Mouse (Mus musculus) MEL (cell line): ENCODE results near the gene Gemin5. TPM values are rescaled to one million over a fixed set of nuclear protein-coding genes. Genes with fewer than 3 reads are reported as not detected.

ENCODE experiments used
- DNase-seq: peaks from one replicate; pipeline ENCODE4 v3.0.0; 2011; ENCODE audit warnings: low read depth, low spot score
- H3K27ac ChIP-seq: 2 replicates; pipeline ENCODE4 v1.5.1; 2012; ENCODE audit warnings: low read depth, mild to moderate bottlenecking, control low read depth, low read length, moderate library complexity; ENCODE audit not compliant: control insufficient read depth
- H3K27me3 ChIP-seq, 2 experiments: fragments of 150-350 bp in 1 of 2; sonication (generic) in 1 of 2; 2 replicates each; pipeline ENCODE4 v1.6.1; 2012; ENCODE audit warnings: low read length in 2 of 2, mild to moderate bottlenecking in 2 of 2, improper control_type of control experiment in 1 of 2, moderate library complexity in 1 of 2; ENCODE audit not compliant: insufficient read depth in 2 of 2, control insufficient read depth in 1 of 2
- H3K36me3 ChIP-seq, 2 experiments: 2 replicates each; pipeline ENCODE4 v1.6.1; 2012 to 2014; ENCODE audit warnings: low read length in 2 of 2, improper control_type of control experiment in 1 of 2, inconsistent platforms in 1 of 2, mild to moderate bottlenecking in 1 of 2; ENCODE audit not compliant: insufficient read depth in 2 of 2, control insufficient read depth in 1 of 2
- H3K4me1 ChIP-seq, 2 experiments: fragments of 150-350 bp in 1 of 2; sonication (generic) in 1 of 2; 2 replicates each; pipeline ENCODE4 v1.6.1; 2012; ENCODE audit warnings: low read length in 2 of 2, improper control_type of control experiment in 1 of 2, mild to moderate bottlenecking in 1 of 2; ENCODE audit not compliant: insufficient read depth in 2 of 2, control insufficient read depth in 1 of 2
- H3K4me3 ChIP-seq, 2 experiments: fragments of 150-350 bp in 1 of 2; sonication (generic) in 1 of 2; 2 replicates each; pipeline ENCODE4 v1.5.1; 2012; ENCODE audit warnings: low read depth in 2 of 2, low read length in 2 of 2, mild to moderate bottlenecking in 2 of 2, moderate library complexity in 2 of 2, control low read depth in 1 of 2, improper control_type of control experiment in 1 of 2; ENCODE audit not compliant: control insufficient read depth in 1 of 2, insufficient read depth in 1 of 2
- H3K79me2 ChIP-seq: 2 replicates; pipeline ENCODE4 v1.6.1; 2012; ENCODE audit warnings: mild to moderate bottlenecking, low read length, moderate library complexity; ENCODE audit not compliant: control insufficient read depth, poor library complexity, insufficient read depth
- H3K9ac ChIP-seq: 2 replicates; pipeline ENCODE4 v1.6.1; 2012; ENCODE audit warnings: low read depth, mild to moderate bottlenecking, control low read depth, low read length, moderate library complexity; ENCODE audit not compliant: control insufficient read depth, poor library complexity, severe bottlenecking
- H3K9me3 ChIP-seq: fragments of 150-350 bp; sonication (generic); replicated peaks from 2 replicates; pipeline ENCODE4 v1.6.1; 2012; ENCODE audit warnings: mild to moderate bottlenecking, low read length, improper control_type of control experiment, moderate library complexity; ENCODE audit not compliant: insufficient read depth
- CHD1 ChIP-seq: IDR thresholded peaks from 2 replicates; pipeline ENCODE4 v1.6.1; 2012; ENCODE audit warnings: low read depth, mild to moderate bottlenecking, inconsistent platforms, low read length, improper control_type of control experiment
- CTCF ChIP-seq, 3 experiments: IDR thresholded peaks in 2 of 3; conservative IDR thresholded peaks in 1 of 3; 2 replicates each; pipeline ENCODE4 v1.5.1; 2011 to 2012; ENCODE audit warnings: low read length in 3 of 3, low read depth in 2 of 3, mild to moderate bottlenecking in 2 of 3, improper control_type of control experiment in 1 of 3, inconsistent platforms in 1 of 3, mixed read lengths in 1 of 3, moderate library complexity in 1 of 3; ENCODE audit not compliant: control insufficient read depth in 1 of 3, insufficient read depth in 1 of 3, poor library complexity in 1 of 3, severe bottlenecking in 1 of 3
- E2F4 ChIP-seq: IDR thresholded peaks from 2 replicates; pipeline ENCODE4 v1.6.1; 2011; ENCODE audit warnings: low read depth, low read length, improper control_type of control experiment, borderline replicate concordance
- ELF1 ChIP-seq: IDR thresholded peaks from 2 replicates; pipeline ENCODE4 v1.6.1; 2014; ENCODE audit warnings: low read depth, mild to moderate bottlenecking, inconsistent platforms, low read length, improper control_type of control experiment, moderate library complexity
- ETS1 ChIP-seq: IDR thresholded peaks from 2 replicates; pipeline ENCODE4 v1.6.1; 2012; ENCODE audit warnings: low read depth, mild to moderate bottlenecking, inconsistent platforms, low read length, improper control_type of control experiment, moderate library complexity
- HCFC1 ChIP-seq: IDR thresholded peaks from 2 replicates; pipeline ENCODE4 v1.6.1; 2012; ENCODE audit warnings: low read depth, mild to moderate bottlenecking, inconsistent platforms, low read length, improper control_type of control experiment, moderate library complexity
- JUND ChIP-seq: IDR thresholded peaks from 2 replicates; pipeline ENCODE4 v1.6.1; 2011; ENCODE audit warnings: low read depth, mild to moderate bottlenecking, improper control_type of control experiment, low read length
- MAX ChIP-seq: IDR thresholded peaks from 2 replicates; pipeline ENCODE4 v1.6.1; 2011; ENCODE audit warnings: low read length, improper control_type of control experiment
- MAZ ChIP-seq: IDR thresholded peaks from 2 replicates; pipeline ENCODE4 v1.6.1; 2012; ENCODE audit warnings: low read depth, mild to moderate bottlenecking, inconsistent platforms, low read length, improper control_type of control experiment
- MXI1 ChIP-seq: IDR thresholded peaks from 2 replicates; pipeline ENCODE4 v1.6.1; 2011; ENCODE audit warnings: mild to moderate bottlenecking, low read depth, low read length, improper control_type of control experiment
- MYC ChIP-seq: IDR thresholded peaks from 2 replicates; pipeline ENCODE4 v1.6.1; 2011; ENCODE audit warnings: low read depth, mild to moderate bottlenecking, low read length, improper control_type of control experiment, moderate library complexity
- NELFE ChIP-seq: IDR thresholded peaks from 2 replicates; pipeline ENCODE4 v1.6.1; 2011; ENCODE audit warnings: low read depth, low read length, improper control_type of control experiment
- NRF1 ChIP-seq: IDR thresholded peaks from 2 replicates; pipeline ENCODE4 v1.6.1; 2014; ENCODE audit warnings: low read depth, mild to moderate bottlenecking, inconsistent platforms, low read length, improper control_type of control experiment, moderate library complexity; ENCODE audit not compliant: poor library complexity, insufficient read depth, severe bottlenecking
- POLR2A ChIP-seq, 2 experiments: IDR thresholded peaks; 2 replicates each; pipeline ENCODE4 v1.6.1; 2011 to 2012; ENCODE audit warnings: low read length in 2 of 2, mild to moderate bottlenecking in 2 of 2, control low read depth in 1 of 2, improper control_type of control experiment in 1 of 2, low read depth in 1 of 2, moderate library complexity in 1 of 2; ENCODE audit not compliant: control insufficient read depth in 1 of 2, insufficient read depth in 1 of 2, poor library complexity in 1 of 2
- POLR2AphosphoS2 ChIP-seq: IDR thresholded peaks from 2 replicates; pipeline ENCODE4 v1.6.1; 2011; ENCODE audit warnings: low read length, improper control_type of control experiment
- POLR2AphosphoS5 ChIP-seq: IDR thresholded peaks from 2 replicates; pipeline ENCODE4 v1.6.1; 2012; ENCODE audit warnings: low read depth, borderline replicate concordance, mild to moderate bottlenecking, inconsistent platforms, low read length, moderate library complexity, mixed read lengths
- RAD21 ChIP-seq: IDR thresholded peaks from 2 replicates; pipeline ENCODE4 v1.6.1; 2011; ENCODE audit warnings: mild to moderate bottlenecking, low read depth, low read length, improper control_type of control experiment
- RCOR1 ChIP-seq: IDR thresholded peaks from 2 replicates; pipeline ENCODE4 v1.6.1; 2012; ENCODE audit warnings: low read depth, mild to moderate bottlenecking, inconsistent platforms, low read length, improper control_type of control experiment
- SIN3A ChIP-seq: IDR thresholded peaks from 2 replicates; pipeline ENCODE4 v1.6.1; 2012; ENCODE audit warnings: low read length, improper control_type of control experiment, inconsistent platforms
- TBP ChIP-seq: IDR thresholded peaks from 2 replicates; pipeline ENCODE4 v1.8.0; 2011; ENCODE audit warnings: low read depth, low read length, improper control_type of control experiment
- TCF12 ChIP-seq: IDR thresholded peaks from 2 replicates; pipeline ENCODE4 v1.6.1; 2014; ENCODE audit warnings: low read depth, mild to moderate bottlenecking, inconsistent platforms, low read length, improper control_type of control experiment, moderate library complexity
- UBTF ChIP-seq: IDR thresholded peaks from 2 replicates; pipeline ENCODE4 v1.6.1; 2012; ENCODE audit warnings: low read depth, mild to moderate bottlenecking, inconsistent platforms, low read length, improper control_type of control experiment, moderate library complexity, borderline replicate concordance; ENCODE audit not compliant: insufficient read depth
- USF1 ChIP-seq: IDR thresholded peaks from 2 replicates; pipeline ENCODE4 v1.6.1; 2014; ENCODE audit warnings: low read depth, mild to moderate bottlenecking, inconsistent platforms, low read length, improper control_type of control experiment, moderate library complexity
- USF2 ChIP-seq, 2 experiments: IDR thresholded peaks; 2 replicates each; pipeline ENCODE4 v1.6.1; 2011 to 2012; ENCODE audit warnings: improper control_type of control experiment in 2 of 2, low read length in 2 of 2, borderline replicate concordance in 1 of 2, inconsistent platforms in 1 of 2, low read depth in 1 of 2, mild to moderate bottlenecking in 1 of 2; ENCODE audit not compliant: insufficient read depth in 1 of 2
- ZC3H11A ChIP-seq: IDR thresholded peaks from 2 replicates; pipeline ENCODE4 v1.6.1; 2012; ENCODE audit warnings: low read depth, mild to moderate bottlenecking, inconsistent platforms, low read length, improper control_type of control experiment
- ZKSCAN1 ChIP-seq: IDR thresholded peaks from 2 replicates; pipeline ENCODE4 v1.6.1; 2012; ENCODE audit warnings: low read depth, mild to moderate bottlenecking, inconsistent platforms, low read length, improper control_type of control experiment, moderate library complexity
- ZMIZ1 ChIP-seq: IDR thresholded peaks from 2 replicates; pipeline ENCODE4 v1.6.1; 2012; ENCODE audit warnings: low read depth, mild to moderate bottlenecking, inconsistent platforms, low read length, improper control_type of control experiment, moderate library complexity
- ZNF384 ChIP-seq: IDR thresholded peaks from 2 replicates; pipeline ENCODE4 v1.6.1; 2012; ENCODE audit warnings: low read depth, mild to moderate bottlenecking, inconsistent platforms, low read length, improper control_type of control experiment
- polyA plus RNA-seq, 2 experiments: library from polyadenylated mRNA; stranded (reverse) in 1 of 2; unstranded in 1 of 2; fragments of >175 nt in 1 of 2; fragments of >200 nt in 1 of 2; gene quantifications; 2 replicates each; pipeline versions ENCODE4 v1.2.1 to v1.2.4; 2012; ENCODE audit warnings: low replicate concordance in 2 of 2, low read depth in 1 of 2; ENCODE audit not compliant: insufficient read length in 2 of 2, insufficient read depth in 1 of 2, missing spikeins in 1 of 2
- total RNA-seq: library from RNA; depleted of rRNA; stranded (reverse); fragments of 300-350 nt; gene quantifications from 2 replicates; pipeline ENCODE4 v1.2.3, GENCODE M21; 2012; rRNA removed

The Gemin5 gene
- total RNA-seq (68.7 and 71.9 TPM in 2 replicates), polyA plus RNA-seq (10 to 100 TPM; 46.5 to 52.5 TPM)

GRCm38 (mm10) chr11:58168167-58168915 lies at the start of gene Gemin5:
Gemin5 (minus strand) TSS chr11:58168539.
- Histone ChIP-seq H3K4me1 (peaks cover 4 to 8% of the 10 kb centered on the region in 2 experiments), H3K4me3 (peak within 1 kb of the TSS; percentile 82 to 86), H3K9ac (peak within 1 kb of the TSS; percentile 90), H3K36me3 (peaks cover 18 to 20% of the 10 kb centered on the region in 2 experiments), H3K27ac (peak within 1 kb of the TSS; percentile 30), H3K9me3 (no peaks in the 10 kb centered on the region), H3K79me2 (peaks cover 29% of the 10 kb centered on the region), H3K27me3 (no peaks in the 10 kb centered on the region)
- peak; percentile 94 for DNase-seq
- peak; percentile 68; the same call in 1 of the 2 replicates for TF ChIP-seq UBTF
- 0 out of 6 replicates have a peak, but pooled peaks of 1 of the 3 experiments have one; percentile 15 for TF ChIP-seq CTCF (IDR thresholded peaks at IDR 0.05 in 2 of 3, conservative IDR thresholded peaks at IDR 0.05 in 1 of 3; ENCODE audit: control insufficient read depth in 1 of 3, insufficient read depth in 1 of 3, low read depth in 2 of 3, low read length in 3 of 3, poor library complexity in 1 of 3, severe bottlenecking in 1 of 3)
- no peak for TF ChIP-seq RCOR1
- TF ChIP-seq JUND: no peak
- TF ChIP-seq ZNF384: 0 out of 2 replicates have a peak, but pooled peaks have one; percentile 7
- TF ChIP-seq TCF12: peak; percentile 49; the same call in 1 of the 2 replicates
- no peak for TF ChIP-seq USF2 (IDR thresholded peaks at IDR 0.05; ENCODE audit: borderline replicate concordance in 1 of 2, insufficient read depth in 1 of 2, low read depth in 1 of 2, low read length in 2 of 2)
- peak; percentile 61 for TF ChIP-seq SIN3A
- TF ChIP-seq E2F4: no peak
- peak; percentile 97 to 98 for TF ChIP-seq POLR2A (IDR thresholded peaks at IDR 0.05; ENCODE audit: control insufficient read depth in 1 of 2, insufficient read depth in 1 of 2, low read depth in 1 of 2, low read length in 2 of 2, poor library complexity in 1 of 2)
- TF ChIP-seq ZKSCAN1: no peak
- TF ChIP-seq USF1: 0 out of 2 replicates have a peak, but pooled peaks have one; percentile 9
- TF ChIP-seq RAD21: no peak
- 0 out of 2 replicates have a peak, but pooled peaks have one; percentile 37 for TF ChIP-seq ELF1
- peak; percentile 47 for TF ChIP-seq TBP
- TF ChIP-seq CHD1: no peak
- TF ChIP-seq MYC: peak; percentile 70; the same call in 1 of the 2 replicates
- no peak for TF ChIP-seq POLR2AphosphoS5
- peak; percentile 95 for TF ChIP-seq MXI1
- TF ChIP-seq ZMIZ1: peak; percentile 61; the same call in 1 of the 2 replicates
- TF ChIP-seq MAX: peak; percentile 75
- no peak; the same call in 1 of the 2 replicates for TF ChIP-seq MAZ
- TF ChIP-seq HCFC1: peak; percentile 80
- no peak for TF ChIP-seq NRF1
- peak; percentile 82 for TF ChIP-seq POLR2AphosphoS2
- TF ChIP-seq NELFE: peak; percentile 97
- TF ChIP-seq ETS1: no peak; the same call in 1 of the 2 replicates
- no peak for TF ChIP-seq ZC3H11A
